Mouse (Mus musculus) G1E (cell line): ENCODE data around the gene Mkrn3.

Source experiments
- CTCF ChIP-seq: IDR thresholded peaks from 2 replicates; pipeline ENCODE4 v1.5.1; 2012; ENCODE audit warnings: low read depth, low read length, inconsistent platforms, mixed read lengths
- GATA1 ChIP-seq: IDR thresholded peaks from 2 replicates; pipeline ENCODE4 v1.6.1; 2012; ENCODE audit warnings: borderline replicate concordance, low read length, inconsistent platforms, mixed read lengths
- POLR2AphosphoS5 ChIP-seq: IDR thresholded peaks from 2 replicates; pipeline ENCODE4 v1.6.1; 2012; ENCODE audit warnings: low read depth, low read length, inconsistent platforms; ENCODE audit not compliant: insufficient replicate concordance

DNA sequence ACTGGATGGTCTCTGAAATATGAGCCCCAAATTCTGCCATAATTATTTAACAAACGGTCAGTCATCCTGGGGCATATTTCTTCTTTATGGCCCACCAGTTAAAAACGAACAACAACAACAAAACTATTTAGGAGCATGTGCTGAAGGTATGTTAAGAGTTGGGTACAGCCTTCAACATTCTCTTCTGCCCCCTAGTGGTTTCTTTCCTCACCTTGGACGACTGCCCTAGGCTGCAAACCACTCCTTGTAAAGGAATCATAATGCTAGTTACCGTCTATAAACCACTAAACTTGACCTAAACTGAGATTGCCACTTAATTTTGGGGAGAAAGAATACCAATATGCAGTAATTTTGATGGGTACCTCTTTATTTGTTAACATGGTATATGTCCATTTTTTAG lies 44.3 kb downstream of the Mkrn3 start:
- TF ChIP-seq GATA1, result no peak
- no peak for TF ChIP-seq CTCF
- no peak for TF ChIP-seq POLR2AphosphoS5
